Mouse (Mus musculus) granulocyte monocyte progenitor cell, adult 5-6 weeks (primary cell): ENCODE results near the gene Mobp. TPM values are rescaled to one million over a fixed set of nuclear protein-coding genes. Genes with fewer than 3 reads are reported as not detected.
A peak's percentile ranks its signal among the peaks of the same experiment; 100 is the strongest.

Experiments used
- ATAC-seq: replicated peaks from 2 replicates; pipeline ENCODE4 v1.8.0; 2016; ENCODE audit warnings: mild to moderate bottlenecking, moderate TSS enrichment, inconsistent platforms; ENCODE audit not compliant: poor library complexity, severe bottlenecking
- total RNA-seq, 2 experiments: library from RNA; stranded (forward) in 1 of 2; stranded (reverse) in 1 of 2; fragments of 200-712, 200-1000 nt in 1 of 2; fragments of >200 nt in 1 of 2; fragmentation: Nextera tagmentation in 1 of 2; gene quantifications; 2 replicates each; pipeline ENCODE4 v1.2.3; 2014 to 2017

Mobp gene
- total RNA-seq, 2 experiments from 2014 or later: not detected

DNA sequence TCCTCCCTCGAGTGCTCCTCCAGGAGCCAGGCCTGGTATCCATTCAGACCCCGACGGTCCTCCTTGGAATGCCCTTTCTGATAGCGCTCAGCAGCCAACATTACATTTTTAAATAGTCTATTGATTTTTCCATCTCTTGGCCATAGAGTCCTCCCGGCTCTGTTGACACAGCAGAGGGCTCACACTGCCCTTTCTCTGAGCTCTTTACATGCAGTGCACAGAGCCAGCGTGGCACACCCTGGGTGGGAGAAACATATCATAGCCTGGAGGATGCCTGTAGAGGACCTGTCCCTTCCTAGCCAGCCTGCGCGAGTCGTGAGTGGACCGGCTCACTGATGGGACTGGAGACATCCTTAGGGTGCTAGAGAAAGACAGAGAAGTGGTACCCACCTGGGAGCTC, 54.4 kb downstream of the Mobp start:
- no peak for ATAC-seq

DNA sequence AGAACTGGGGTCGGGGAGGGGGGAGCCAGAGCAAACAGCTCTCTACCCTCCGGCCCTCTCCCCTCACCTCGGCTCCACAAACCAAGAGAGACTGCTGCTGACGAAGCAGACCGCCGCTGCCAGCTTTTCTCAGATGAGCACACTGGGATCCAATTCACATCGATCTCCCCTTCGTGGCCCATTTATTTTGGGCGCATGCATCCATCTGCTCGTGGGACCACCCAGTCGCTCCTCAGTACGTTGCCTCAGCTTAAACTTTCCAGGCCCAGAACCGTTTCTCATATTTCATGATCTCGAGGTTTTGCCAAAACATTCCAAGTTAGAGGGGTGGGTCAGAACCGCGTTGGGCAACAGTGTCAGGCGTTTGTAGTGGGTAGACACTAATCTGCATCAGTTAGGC, 57.4 kb downstream of the Mobp start:
- ATAC-seq: no peak

DNA sequence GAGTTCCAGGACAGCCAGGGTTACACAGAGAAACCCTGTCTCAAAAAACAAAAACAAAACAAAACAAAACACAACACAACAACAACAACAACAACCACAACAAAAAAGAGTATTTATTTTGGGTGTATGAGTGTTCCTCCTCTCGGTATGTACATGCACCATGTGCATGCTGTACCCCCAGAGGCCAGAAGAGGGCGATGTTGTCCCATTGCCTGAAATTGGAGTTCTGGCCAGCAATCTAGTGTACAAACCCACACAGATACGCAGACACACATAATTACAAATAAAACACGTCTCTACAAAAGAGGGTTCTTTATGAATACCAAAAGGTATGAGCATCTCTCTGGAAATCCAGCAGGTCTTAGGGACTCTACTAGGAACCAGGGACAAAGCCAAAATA, 60.6 kb downstream of the Mobp start:
- ATAC-seq: no peak

DNA sequence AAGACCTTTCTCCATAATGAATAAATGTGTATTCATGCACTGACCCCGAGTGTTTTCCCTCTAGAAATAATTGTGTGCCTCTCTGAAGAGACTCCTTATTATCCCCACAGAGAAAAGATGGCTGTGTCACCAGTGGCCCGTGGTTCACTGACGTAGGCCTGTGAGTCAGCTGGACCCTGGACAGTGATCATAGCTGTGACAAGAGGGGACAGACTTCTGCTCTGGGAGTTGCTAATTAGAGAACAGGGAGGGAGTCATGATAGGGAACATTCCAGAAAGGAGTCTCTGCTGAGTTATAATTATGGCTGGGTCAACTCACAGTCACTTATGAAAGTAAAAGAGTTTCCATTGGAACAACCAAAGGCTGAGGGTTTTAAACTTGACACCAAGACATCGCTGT, 61.4 kb downstream of the Mobp start:
- ATAC-seq: no peak

DNA sequence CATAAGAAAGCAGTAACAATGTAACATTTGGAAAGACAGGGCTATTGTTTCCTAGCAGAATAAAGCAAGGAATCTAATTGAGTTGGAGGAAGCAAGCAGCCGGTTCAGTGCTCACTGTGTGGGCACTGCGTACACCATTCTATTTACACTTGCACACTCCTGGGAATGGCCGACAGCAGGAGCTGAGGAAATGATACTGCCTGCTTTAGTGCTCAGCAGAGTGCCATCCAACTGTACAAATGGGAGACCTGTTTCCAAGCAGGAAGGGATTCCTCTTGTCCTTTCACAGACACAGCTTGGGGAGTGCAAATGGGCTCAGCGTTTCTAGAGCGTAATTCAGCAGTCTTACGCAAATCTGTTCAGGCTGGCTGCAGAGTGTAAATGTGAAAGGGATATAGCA, 63.4 kb downstream of the Mobp start:
- ATAC-seq: no peak

DNA sequence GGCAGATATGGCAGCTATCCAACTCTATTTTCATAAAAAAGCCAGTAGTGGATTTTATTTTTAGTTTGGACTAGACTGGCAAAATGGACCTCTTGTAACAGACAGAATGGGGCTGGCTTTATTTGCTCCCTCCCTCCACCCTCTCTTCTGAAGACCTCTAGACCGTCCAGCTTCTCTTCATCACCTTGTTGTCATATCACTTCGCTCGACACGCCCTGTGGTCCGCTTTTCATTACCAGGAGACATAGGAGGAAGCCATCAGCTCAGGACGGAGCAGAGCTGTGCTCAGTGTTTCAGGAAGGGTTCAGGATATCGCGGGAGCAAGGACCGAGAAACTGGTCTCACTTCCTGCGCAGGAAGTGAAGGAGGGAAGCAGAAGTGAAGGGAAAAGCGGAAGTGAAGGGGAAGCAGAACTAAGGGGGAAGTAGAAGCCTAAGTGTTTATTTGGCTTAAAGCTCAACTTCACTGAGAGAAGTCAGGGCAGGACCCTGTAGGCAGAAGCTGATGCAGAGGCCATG, 65.5 kb downstream of the Mobp start:
- peak; percentile 55 for ATAC-seq

DNA sequence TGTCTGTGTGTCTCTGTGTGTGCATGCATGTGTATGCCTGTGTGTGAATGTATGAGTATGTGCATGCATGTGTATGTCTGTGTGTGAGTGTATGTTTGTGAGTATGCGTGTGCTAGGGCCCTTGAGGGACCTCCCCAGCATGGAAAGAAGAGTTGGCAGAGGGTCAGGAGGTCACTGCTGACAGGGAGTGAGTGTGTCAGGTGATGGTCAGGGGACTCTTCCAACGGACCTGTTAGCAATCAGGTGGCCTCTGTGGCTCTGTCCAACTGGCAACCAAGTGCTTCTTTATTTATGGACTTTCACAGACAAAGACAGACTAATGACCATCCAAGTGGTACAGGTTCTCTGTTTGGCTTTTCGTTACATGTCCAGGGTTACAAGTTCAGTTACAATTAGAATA, 69.9 kb downstream of the Mobp start:
- no peak for ATAC-seq

Other genes with a start within 250 kb of the Mobp start
- 8.0 and 9.4 TPM in 2 replicates for gene Gorasp1, start 212.1 kb upstream of the Mobp start, total RNA-seq (2014; fragmentation: Nextera tagmentation)
- 4.8 and 9.5 TPM in 2 replicates for gene Gorasp1, start 212.1 kb upstream of the Mobp start, total RNA-seq (2017)
- 2.4 and 2.8 TPM in 2 replicates for gene Ttc21a, start 212.1 kb upstream of the Mobp start, total RNA-seq (2014; fragmentation: Nextera tagmentation)
- 3.3 and 3.6 TPM in 2 replicates for gene Ttc21a, start 212.1 kb upstream of the Mobp start, total RNA-seq (2017)
- 1.3 and 8.5 TPM in 2 replicates for gene Csrnp1, start 165.0 kb upstream of the Mobp start, total RNA-seq (2014; fragmentation: Nextera tagmentation)
- gene Csrnp1, start 165.0 kb upstream of the Mobp start, total RNA-seq (2017): 8.8 and 16.9 TPM in 2 replicates
- gene Xirp1, start 126.1 kb upstream of the Mobp start, total RNA-seq (2014; fragmentation: Nextera tagmentation): not detected in 2 replicates
- gene Xirp1, start 126.1 kb upstream of the Mobp start, total RNA-seq (2017): not detected in 2 replicates
- gene Cx3cr1, start 79.8 kb upstream of the Mobp start, total RNA-seq (2014; fragmentation: Nextera tagmentation): 8.9 and 10.5 TPM in 2 replicates
- 10.5 and 11.3 TPM in 2 replicates for gene Cx3cr1, start 79.8 kb upstream of the Mobp start, total RNA-seq (2017)
- not detected in 2 replicates for gene Ccr8, start 57.6 kb upstream of the Mobp start, total RNA-seq (2014; fragmentation: Nextera tagmentation)
- not detected in 2 replicates for gene Ccr8, start 57.6 kb upstream of the Mobp start, total RNA-seq (2017)
- 10.7 and 14.5 TPM in 2 replicates for gene Slc25a38, start 39.3 kb upstream of the Mobp start, total RNA-seq (2014; fragmentation: Nextera tagmentation)
- gene Slc25a38, start 39.3 kb upstream of the Mobp start, total RNA-seq (2017): 11.5 and 15.1 TPM in 2 replicates
- gene Rpsa, start 22.0 kb upstream of the Mobp start, total RNA-seq (2014; fragmentation: Nextera tagmentation): 2,951 and 3,504 TPM in 2 replicates
- 3,677 and 4,904 TPM in 2 replicates for gene Rpsa, start 22.0 kb upstream of the Mobp start, total RNA-seq (2017)
- not detected in 2 replicates for gene Myrip, start 151.8 kb downstream of the Mobp start, total RNA-seq (2014; fragmentation: Nextera tagmentation)
- 0.46 TPM in 1 of 2 replicates, not detected in the other for gene Myrip, start 151.8 kb downstream of the Mobp start, total RNA-seq (2017)